In genomic region chr7:144038741-144039140, GRCm38 (mm10) we compare ENCODE assay signal across 10 mouse cellular contexts. TPM values are rescaled to one million over a fixed set of nuclear protein-coding genes. Genes with fewer than 3 reads are reported as not detected.
DNase-seq lines count a peak whose midpoint lies in the region; ATAC-seq and TF ChIP-seq lines count a peak whose summit lies in the region.
"Had no signal": no experiment of that assay in that cellular context is flagged by ENCODE, and none has a peak within 500 bp of the region (broad histone marks: within the 10 kb centered on the region; RNA-seq: fewer than 3 reads in every experiment).

No protein-coding gene starts in this region.

- H3K4me1 ChIP-seq in embryonic facial prominence, embryonic 12.5 days = no peaks in the 10 kb centered on the region
- H3K4me1 ChIP-seq in embryonic facial prominence, embryonic 10.5 days = peaks cover 12% of the 10 kb centered on the region; the same call in 1 of the 2 replicates
- H3K4me1 ChIP-seq in liver, adult 2 months (ENCODE audit: control insufficient read depth, insufficient read depth, low read length) = peaks cover 26% of the 10 kb centered on the region
- H3K4me1 ChIP-seq in liver, embryonic 12.5 days = peaks cover 7% of the 10 kb centered on the region; the same call in 1 of the 2 replicates
- H3K4me1 ChIP-seq in forebrain, embryonic 16.5 days (replicated peaks; ENCODE audit: control insufficient read depth, insufficient read depth, low read length) = peaks cover 16% of the 10 kb centered on the region
- H3K4me1 ChIP-seq in midbrain, postnatal 0 days (ENCODE audit: insufficient read depth, low read length) = no peaks in the 10 kb centered on the region
- peaks cover 11% of the 10 kb centered on the region for H3K4me1 ChIP-seq in kidney, adult 2 months (ENCODE audit: control insufficient read depth, insufficient read depth, low read length)

- TF ChIP-seq CTCF in liver, adult 2 months (IDR thresholded peaks at IDR 0.05; ENCODE audit: low read depth, low read length) = no peak
- TF ChIP-seq CTCF in midbrain, postnatal 0 days (IDR thresholded peaks at IDR 0.05) = no peak
- TF ChIP-seq CTCF in kidney, adult 2 months (conservative IDR thresholded peaks at IDR 0.05; ENCODE audit: insufficient read depth, insufficient read length, low read depth, low read length) = no peak

- H3K9ac ChIP-seq in embryonic facial prominence, embryonic 12.5 days = no peak overlapping the region
- no peak overlapping the region for H3K9ac ChIP-seq in liver, adult 2 months (ENCODE audit: low read depth, low read length)
- H3K9ac ChIP-seq in liver, embryonic 12.5 days = no peak overlapping the region
- no peak overlapping the region for H3K9ac ChIP-seq in forebrain, embryonic 16.5 days (replicated peaks; ENCODE audit: low read depth, low read length)
- H3K9ac ChIP-seq in midbrain, postnatal 0 days (replicated peaks; ENCODE audit: low read length, poor library complexity, severe bottlenecking) = no peak overlapping the region

- 0 out of 2 replicates have a peak overlapping the region, but pooled peaks have one; percentile 25 for H3K27ac ChIP-seq in embryonic facial prominence, embryonic 12.5 days
- no peak overlapping the region for H3K27ac ChIP-seq in embryonic facial prominence, embryonic 10.5 days (replicated peaks)
- peak overlapping the region; percentile 69 for H3K27ac ChIP-seq in liver, adult 2 months (replicated peaks; ENCODE audit: insufficient read depth, low read depth, low read length)
- H3K27ac ChIP-seq in liver, embryonic 12.5 days = no peak overlapping the region
- peak overlapping the region; percentile 83 for H3K27ac ChIP-seq in forebrain, embryonic 16.5 days (ENCODE audit: low read length)
- no peak overlapping the region for H3K27ac ChIP-seq in midbrain, postnatal 0 days (ENCODE audit: low read depth, low read length)
- no peak overlapping the region for H3K27ac ChIP-seq in kidney, adult 2 months (ENCODE audit: insufficient read depth, low read depth, low read length)
- H3K27ac ChIP-seq: heart, adult 2 months had no signal

- H3K4me3 ChIP-seq in embryonic facial prominence, embryonic 12.5 days = no peak overlapping the region
- H3K4me3 ChIP-seq in embryonic facial prominence, embryonic 10.5 days = no peak overlapping the region
- no peak overlapping the region for H3K4me3 ChIP-seq in liver, adult 2 months (ENCODE audit: insufficient read depth, low read depth, low read length)
- H3K4me3 ChIP-seq in liver, embryonic 12.5 days = no peak overlapping the region
- H3K4me3 ChIP-seq in forebrain, embryonic 16.5 days (replicated peaks; ENCODE audit: low read length) = no peak overlapping the region
- H3K4me3 ChIP-seq in midbrain, postnatal 0 days (ENCODE audit: low read depth, low read length) = no peak overlapping the region
- H3K4me3 ChIP-seq in kidney, adult 2 months (ENCODE audit: insufficient read depth, low read depth, low read length) = no peak overlapping the region
- H3K4me3 ChIP-seq: heart, adult 2 months had no signal

- no peak for TF ChIP-seq POLR2A in liver, adult 2 months (IDR thresholded peaks at IDR 0.05; ENCODE audit: extremely low read depth, insufficient read depth, low read length)
- no peak for TF ChIP-seq POLR2A in kidney, adult 2 months (IDR thresholded peaks at IDR 0.05; ENCODE audit: low read depth, low read length)

- H3K9me3 ChIP-seq in embryonic facial prominence, embryonic 12.5 days = no peaks in the 10 kb centered on the region
- no peaks in the 10 kb centered on the region for H3K9me3 ChIP-seq in embryonic facial prominence, embryonic 10.5 days
- no peaks in the 10 kb centered on the region for H3K9me3 ChIP-seq in liver, embryonic 12.5 days (replicated peaks)
- no peaks in the 10 kb centered on the region for H3K9me3 ChIP-seq in forebrain, embryonic 16.5 days (ENCODE audit: control insufficient read depth, low read length)
- H3K9me3 ChIP-seq in midbrain, postnatal 0 days (ENCODE audit: low read length) = no peaks in the 10 kb centered on the region

- H3K79me2 ChIP-seq in liver, adult 2 months (ENCODE audit: control insufficient read depth, insufficient read depth, low read length) = 0 out of 2 replicates have a peak, but pooled peaks cover 2% of the 10 kb centered on the region

- H3K27me3 ChIP-seq in embryonic facial prominence, embryonic 12.5 days = no peaks in the 10 kb centered on the region
- no peaks in the 10 kb centered on the region for H3K27me3 ChIP-seq in embryonic facial prominence, embryonic 10.5 days (replicated peaks; ENCODE audit: low read depth, poor library complexity, severe bottlenecking)
- no peaks in the 10 kb centered on the region for H3K27me3 ChIP-seq in liver, adult 2 months (ENCODE audit: control insufficient read depth, insufficient read depth, low read length)
- no peaks in the 10 kb centered on the region for H3K27me3 ChIP-seq in liver, embryonic 12.5 days (replicated peaks)
- H3K27me3 ChIP-seq in forebrain, embryonic 16.5 days (replicated peaks; ENCODE audit: control insufficient read depth, insufficient read depth, low read length) = no peaks in the 10 kb centered on the region
- H3K27me3 ChIP-seq in midbrain, postnatal 0 days (ENCODE audit: insufficient read depth, low read length) = no peaks in the 10 kb centered on the region
- no peaks in the 10 kb centered on the region for H3K27me3 ChIP-seq in kidney, adult 2 months (replicated peaks; ENCODE audit: control insufficient read depth, insufficient read depth, low read length)

- ATAC-seq in embryonic facial prominence, embryonic 12.5 days (ENCODE audit: insufficient number of reproducible peaks, insufficient read depth, low FRiP score, low TSS enrichment) = no peak
- no peak for ATAC-seq in liver, embryonic 12.5 days
- ATAC-seq in forebrain, embryonic 16.5 days = peak; percentile 61
- ATAC-seq in midbrain, postnatal 0 days (ENCODE audit: low FRiP score) = no peak
- no peak for ATAC-seq in erythroblast, adult 5-6 weeks (replicated peaks; ENCODE audit: low FRiP score, poor library complexity, severe bottlenecking)

- whole genome bisulfite sequencing in embryonic facial prominence, embryonic 12.5 days = 67% methylated on average over 8 of the region's 8 CpGs
- 69% methylated on average over 8 of the region's 8 CpGs for WGBS in embryonic facial prominence, embryonic 10.5 days
- 79% methylated on average over 8 of the region's 8 CpGs for WGBS in liver, adult 2 months
- WGBS in liver, embryonic 12.5 days (ENCODE audit: insufficient replicate concordance) = 70% methylated on average over 8 of the region's 8 CpGs
- WGBS in forebrain, embryonic 16.5 days = 33% methylated on average over 8 of the region's 8 CpGs
- WGBS in midbrain, postnatal 0 days = 61% methylated on average over 8 of the region's 8 CpGs
- 84% methylated on average over 8 of the region's 8 CpGs for WGBS in kidney, adult 2 months

- H3K36me3 ChIP-seq in embryonic facial prominence, embryonic 12.5 days = no peaks in the 10 kb centered on the region
- H3K36me3 ChIP-seq in embryonic facial prominence, embryonic 10.5 days (replicated peaks) = no peaks in the 10 kb centered on the region
- no peaks in the 10 kb centered on the region for H3K36me3 ChIP-seq in liver, adult 2 months (ENCODE audit: control insufficient read depth, insufficient read depth, low read length)
- no peaks in the 10 kb centered on the region for H3K36me3 ChIP-seq in liver, embryonic 12.5 days
- no peaks in the 10 kb centered on the region for H3K36me3 ChIP-seq in forebrain, embryonic 16.5 days (ENCODE audit: control insufficient read depth, insufficient read depth)
- no peaks in the 10 kb centered on the region for H3K36me3 ChIP-seq in midbrain, postnatal 0 days (ENCODE audit: insufficient read depth, low read length)
- H3K36me3 ChIP-seq in kidney, adult 2 months (ENCODE audit: control insufficient read depth, insufficient read depth, low read length) = no peaks in the 10 kb centered on the region

- H3K4me2 ChIP-seq in embryonic facial prominence, embryonic 12.5 days (replicated peaks) = no peak overlapping the region
- H3K4me2 ChIP-seq in liver, embryonic 12.5 days = no peak overlapping the region
- H3K4me2 ChIP-seq in forebrain, embryonic 16.5 days (ENCODE audit: low read length) = no peak overlapping the region
- no peak overlapping the region for H3K4me2 ChIP-seq in midbrain, postnatal 0 days (ENCODE audit: low read depth, low read length, poor library complexity, severe bottlenecking)

- no peak for DNase-seq in embryonic facial prominence, embryonic 10.5 days (ENCODE audit: low spot score)
- no peak for DNase-seq in liver, adult 2 months (ENCODE audit: extremely low read depth, low read depth, low spot score)
- peak; percentile 15 for DNase-seq in midbrain, postnatal 0 days (ENCODE audit: low spot score)
- DNase-seq in kidney, adult 2 months = no peak
- DNase-seq: spleen, adult 18-20 months had no signal

RNA-seq across cellular contexts. Expression of gene Shank2, which starts 37.0 kb away (rescaled TPM):
- 1.00 and 1.0 TPM in 2 replicates for polyA plus RNA-seq in embryonic facial prominence, embryonic 12.5 days (2016; fragmentation: Nextera tagmentation; extraction: Ambion mirVana)
- 0.75 and 0.80 TPM in 2 replicates for polyA plus RNA-seq in embryonic facial prominence, embryonic 10.5 days (2016; fragmentation: Nextera tagmentation; extraction: Ambion mirVana)
- total RNA-seq in liver, adult 2 months (2014; rRNA removed) = 4.1 and 6.4 TPM in 2 replicates
- 4.5 and 6.6 TPM in 2 replicates for polyA plus RNA-seq in liver, adult 2 months (2012; rRNA removed)
- polyA plus RNA-seq in liver, embryonic 12.5 days (2016; fragmentation: Nextera tagmentation; extraction: Ambion mirVana) = 0.31 and 0.48 TPM in 2 replicates
- polyA plus RNA-seq in forebrain, embryonic 16.5 days (2015; fragmentation: Nextera tagmentation; extraction: Ambion mirVana) = 7.1 and 9.7 TPM in 2 replicates
- 32.5 and 32.6 TPM in 2 replicates for total RNA-seq in midbrain, postnatal 0 days (2014; rRNA removed)
- 7.7 and 9.3 TPM in 2 replicates for polyA plus RNA-seq in midbrain, postnatal 0 days (2015; fragmentation: Nextera tagmentation; extraction: Ambion mirVana)
- total RNA-seq in erythroblast, adult 5-6 weeks (2015; ENCODE audit: low replicate concordance) = not detected in 2 replicates
- not detected in 2 replicates for total RNA-seq in erythroblast, adult 5-6 weeks (2017; ENCODE audit: low replicate concordance)
- polyA plus RNA-seq in kidney, adult 2 months (2012; rRNA removed) = 16.1 and 17.1 TPM in 2 replicates

Comparison
In these comparisons a context has a peak if more than half of its experiments do, and no peak if none do; other contexts are left out.
1. H3K27ac ChIP-seq: peak in embryonic facial prominence, embryonic 12.5 days (single experiment), liver, adult 2 months (single experiment) and forebrain, embryonic 16.5 days (single experiment); none in embryonic facial prominence, embryonic 10.5 days (single experiment), liver, embryonic 12.5 days (single experiment), midbrain, postnatal 0 days (single experiment) and kidney, adult 2 months (single experiment).